Mouse (Mus musculus) hindbrain, embryonic 12.5 days (tissue): ENCODE results near the gene Irs2. TPM values are rescaled to one million over a fixed set of nuclear protein-coding genes. Genes with fewer than 3 reads are reported as not detected.

Source experiments
- ATAC-seq: fragments of 200-750 bp; cut with Nextera tagmentation; 2 replicates; pipeline ENCODE4 v1.8.0; 2017; ENCODE audit warnings: moderate TSS enrichment; ENCODE audit not compliant: low FRiP score
- H3K27ac ChIP-seq: fragments of 300-500 bp; sonication (generic); 2 replicates; pipeline ENCODE4 v1.5.1; 2016; ENCODE audit warnings: mild to moderate bottlenecking
- H3K27me3 ChIP-seq: fragments of 300-500 bp; sonication (generic); 2 replicates; pipeline ENCODE4 v1.6.1; 2016; ENCODE audit warnings: mild to moderate bottlenecking
- H3K36me3 ChIP-seq: fragments of 300-500 bp; sonication (generic); 2 replicates; pipeline ENCODE4 v1.6.1; 2016; ENCODE audit warnings: mild to moderate bottlenecking
- H3K4me1 ChIP-seq: fragments of 300-500 bp; sonication (generic); 2 replicates; pipeline ENCODE4 v1.6.1; 2016
- H3K4me2 ChIP-seq: fragments of 300-500 bp; sonication (generic); replicated peaks from 2 replicates; pipeline ENCODE4 v1.6.1; 2016; ENCODE audit warnings: mild to moderate bottlenecking
- H3K4me3 ChIP-seq: fragments of 300-500 bp; sonication (generic); 2 replicates; pipeline ENCODE4 v1.5.1; 2016; ENCODE audit warnings: mild to moderate bottlenecking
- H3K9ac ChIP-seq: fragments of 300-500 bp; sonication (generic); 2 replicates; pipeline ENCODE4 v1.6.1; 2016; ENCODE audit warnings: mild to moderate bottlenecking, moderate library complexity
- H3K9me3 ChIP-seq: fragments of 300-500 bp; sonication (generic); replicated peaks from 2 replicates; pipeline ENCODE4 v1.6.1; 2016; ENCODE audit warnings: mild to moderate bottlenecking
- WGBS: fragments of 180-500 bp; shearing (Covaris S2); methylation state at CpG from one replicate; pipeline ENCODE4 v1.1.7; 2016; 5-methylcytosine and 5-hydroxymethylcytosine counted together
- polyA plus RNA-seq: library from polyadenylated mRNA; unstranded; fragments of >200 nt; fragmentation: Nextera tagmentation; extraction: Ambion mirVana; gene quantifications from 2 replicates; pipeline ENCODE4 v1.2.1, GENCODE M21; 2016

Gene Irs2
- polyA plus RNA-seq, 1 experiment from 2014 or later, result 10.4 TPM

GRCm38 (mm10) chr8:11036790-11037189 lies 28.5 kb upstream of the Irs2 start:
- 91% methylated on average over 3 of the region's 3 CpGs for WGBS
- Histone ChIP-seq H3K4me1 (peaks cover 12% of the 10 kb centered on the region), H3K36me3 (no peaks in the 10 kb centered on the region), H3K27me3 (no peaks in the 10 kb centered on the region), H3K27ac (no peak overlapping the region), H3K9me3 (no peaks in the 10 kb centered on the region), H3K4me3 (no peak overlapping the region), H3K9ac (no peak overlapping the region), H3K4me2 (no peak overlapping the region)
- no peak for ATAC-seq

GRCm38 (mm10) chr8:11035628-11036416 lies 27.6 kb upstream of the Irs2 start:
- Histone ChIP-seq H3K27me3 (no peaks in the 10 kb centered on the region), H3K27ac (peak overlapping the region; percentile 41; the same call in 1 of the 2 replicates), H3K9ac (0 out of 2 replicates have a peak overlapping the region, but pooled peaks have one; percentile 18), H3K4me3 (no peak overlapping the region), H3K36me3 (no peaks in the 10 kb centered on the region), H3K4me2 (peak overlapping the region; percentile 37), H3K4me1 (peaks cover 12% of the 10 kb centered on the region), H3K9me3 (no peaks in the 10 kb centered on the region)
- ATAC-seq, result peak; percentile 75
- WGBS, result 17% methylated on average over 19 of the region's 19 CpGs

- H3K4me2 ChIP-seq, result no peak overlapping the region
- no peak for ATAC-seq
- no peaks in the 10 kb centered on the region for H3K27me3 ChIP-seq
- H3K4me1 ChIP-seq, result no peaks in the 10 kb centered on the region
- no peak overlapping the region for H3K27ac ChIP-seq
- H3K9me3 ChIP-seq, result no peaks in the 10 kb centered on the region
- H3K4me3 ChIP-seq, result no peak overlapping the region
- H3K9ac ChIP-seq, result no peak overlapping the region
- no peaks in the 10 kb centered on the region for H3K36me3 ChIP-seq
- WGBS, result 73% methylated on average over 3 of the region's 3 CpGs
Observed at GRCm38 (mm10) chr8:11024871-11025270, 16.6 kb upstream of the Irs2 start.

- no peaks in the 10 kb centered on the region for H3K27me3 ChIP-seq
- no peaks in the 10 kb centered on the region for H3K36me3 ChIP-seq
- H3K27ac ChIP-seq, result no peak overlapping the region
- no peaks in the 10 kb centered on the region for H3K4me1 ChIP-seq
- ATAC-seq, result no peak
- H3K4me2 ChIP-seq, result no peak overlapping the region
- H3K9me3 ChIP-seq, result no peaks in the 10 kb centered on the region
- WGBS, result 92% methylated on average over 9 of the region's 9 CpGs
- no peak overlapping the region for H3K9ac ChIP-seq
- H3K4me3 ChIP-seq, result no peak overlapping the region
Observed at GRCm38 (mm10) chr8:11020949-11021572, 12.8 kb upstream of the Irs2 start.

- Histone ChIP-seq H3K27ac (no peak overlapping the region), H3K36me3 (no peaks in the 10 kb centered on the region), H3K4me3 (no peak overlapping the region), H3K9me3 (no peaks in the 10 kb centered on the region), H3K4me2 (no peak overlapping the region), H3K4me1 (peaks cover 9% of the 10 kb centered on the region; the same call in 1 of the 2 replicates), H3K9ac (no peak overlapping the region), H3K27me3 (no peaks in the 10 kb centered on the region)
- ATAC-seq, result no peak
- 86% methylated on average over 3 of the region's 3 CpGs for WGBS
Observed at GRCm38 (mm10) chr8:11015622-11016021, 7.4 kb upstream of the Irs2 start.

GRCm38 (mm10) chr8:11013258-11013657 lies 5.0 kb upstream of the Irs2 start:
- Histone ChIP-seq H3K36me3 (no peaks in the 10 kb centered on the region), H3K9ac (no peak overlapping the region), H3K9me3 (no peaks in the 10 kb centered on the region), H3K4me2 (no peak overlapping the region), H3K4me3 (no peak overlapping the region), H3K27me3 (no peaks in the 10 kb centered on the region), H3K27ac (no peak overlapping the region), H3K4me1 (peaks cover 16% of the 10 kb centered on the region; the same call in 1 of the 2 replicates)
- no peak for ATAC-seq
- 3% methylated on average over 6 of the region's 6 CpGs for WGBS

GRCm38 (mm10) chr8:11011787-11012485 lies 3.7 kb upstream of the Irs2 start:
- Histone ChIP-seq H3K4me2 (no peak overlapping the region), H3K36me3 (no peaks in the 10 kb centered on the region), H3K27ac (no peak overlapping the region), H3K27me3 (no peaks in the 10 kb centered on the region), H3K4me1 (peaks cover 16% of the 10 kb centered on the region; the same call in 1 of the 2 replicates), H3K4me3 (no peak overlapping the region), H3K9ac (no peak overlapping the region), H3K9me3 (no peaks in the 10 kb centered on the region)
- WGBS, result 77% methylated on average over 3 of the region's 3 CpGs
- no peak for ATAC-seq

- no peak overlapping the region for H3K27ac ChIP-seq
- H3K27me3 ChIP-seq, result no peaks in the 10 kb centered on the region
- H3K36me3 ChIP-seq, result no peaks in the 10 kb centered on the region
- 17% methylated on average over 11 of the region's 11 CpGs for WGBS
- no peak overlapping the region for H3K9ac ChIP-seq
- H3K4me2 ChIP-seq, result no peak overlapping the region
- H3K4me3 ChIP-seq, result no peak overlapping the region
- ATAC-seq, result no peak
- H3K9me3 ChIP-seq, result no peaks in the 10 kb centered on the region
- H3K4me1 ChIP-seq, result peaks cover 25% of the 10 kb centered on the region
Observed at GRCm38 (mm10) chr8:11010913-11011605, 2.8 kb upstream of the Irs2 start.

- Histone ChIP-seq H3K9me3 (no peaks in the 10 kb centered on the region), H3K9ac (no peak overlapping the region), H3K27me3 (no peaks in the 10 kb centered on the region), H3K4me3 (no peak overlapping the region), H3K4me1 (peaks cover 31% of the 10 kb centered on the region), H3K4me2 (peak overlapping the region; percentile 91), H3K27ac (no peak overlapping the region), H3K36me3 (0 out of 2 replicates have a peak, but pooled peaks cover 4% of the 10 kb centered on the region)
- no peak for ATAC-seq
- 58% methylated on average over 11 of the region's 11 CpGs for WGBS
Observed at GRCm38 (mm10) chr8:11010398-11010797, 2.1 kb upstream of the Irs2 start.

GRCm38 (mm10) chr8:11009431-11010071 lies 1.3 kb upstream of the Irs2 start:
- Histone ChIP-seq H3K27ac (peak overlapping the region; percentile 99), H3K9ac (peak overlapping the region; percentile 87), H3K4me3 (peak overlapping the region; percentile 57), H3K9me3 (no peaks in the 10 kb centered on the region), H3K27me3 (no peaks in the 10 kb centered on the region), H3K4me2 (peak overlapping the region; percentile 91), H3K4me1 (peaks cover 40% of the 10 kb centered on the region), H3K36me3 (0 out of 2 replicates have a peak, but pooled peaks cover 8% of the 10 kb centered on the region)
- under 1% methylated on average over 57 of the region's 62 CpGs for WGBS
- ATAC-seq, result peak; percentile 65

GRCm38 (mm10) chr8:11008842-11009420 lies 673 bp upstream of the Irs2 start:
- peak overlapping the region; percentile 87 for H3K9ac ChIP-seq
- H3K27ac ChIP-seq, result peak overlapping the region; percentile 99
- H3K4me2 ChIP-seq, result peak overlapping the region; percentile 91
- peak; percentile 89 for ATAC-seq
- H3K36me3 ChIP-seq, result 0 out of 2 replicates have a peak, but pooled peaks cover 8% of the 10 kb centered on the region
- H3K9me3 ChIP-seq, result no peaks in the 10 kb centered on the region
- peaks cover 46% of the 10 kb centered on the region for H3K4me1 ChIP-seq
- 0% methylated on average over 47 of the region's 73 CpGs for WGBS
- H3K4me3 ChIP-seq, result peak overlapping the region; percentile 57
- no peaks in the 10 kb centered on the region for H3K27me3 ChIP-seq
